Mouse (Mus musculus) ES-E14 (cell line): ENCODE data around the gene Chmp6. TPM values are rescaled to one million over a fixed set of nuclear protein-coding genes. Genes with fewer than 3 reads are reported as not detected.
A peak's percentile ranks its signal among the peaks of the same experiment; 100 is the strongest.

Source experiments
- DNase-seq: peaks from one replicate; pipeline ENCODE4 v3.0.0-alpha.2; 2013; ENCODE audit warnings: low read depth, low spot score
- H3K27ac ChIP-seq: 2 replicates; pipeline ENCODE4 v1.5.1; 2012; ENCODE audit warnings: low read depth, mild to moderate bottlenecking, low read length, moderate library complexity, mixed read lengths; ENCODE audit not compliant: poor library complexity, insufficient read depth, severe bottlenecking
- H3K36me3 ChIP-seq: 2 replicates; pipeline ENCODE4 v1.6.1; 2012; ENCODE audit warnings: mild to moderate bottlenecking, low read length, moderate library complexity, mixed read lengths; ENCODE audit not compliant: control insufficient read depth, poor library complexity, insufficient read depth, severe bottlenecking
- H3K4me1 ChIP-seq, 2 experiments: fragments of 150-350 bp in 1 of 2; sonication (generic) in 1 of 2; 2 replicates each; pipeline ENCODE4 v1.6.1; 2012; ENCODE audit warnings: low read length in 2 of 2, mild to moderate bottlenecking in 1 of 2, mixed read lengths in 1 of 2; ENCODE audit not compliant: control insufficient read depth in 2 of 2, insufficient read depth in 2 of 2, poor library complexity in 1 of 2
- H3K4me3 ChIP-seq, 2 experiments: fragments of 150-350 bp in 1 of 2; sonication (generic) in 1 of 2; 2 replicates each; pipeline ENCODE4 v1.5.1; 2012; ENCODE audit warnings: low read length in 2 of 2, low read depth in 1 of 2, mild to moderate bottlenecking in 1 of 2, mixed read lengths in 1 of 2; ENCODE audit not compliant: insufficient read depth in 1 of 2, poor library complexity in 1 of 2, severe bottlenecking in 1 of 2
- H3K9ac ChIP-seq: 2 replicates; pipeline ENCODE4 v1.6.1; 2012; ENCODE audit warnings: low read depth, mild to moderate bottlenecking, low read length, mixed read lengths; ENCODE audit not compliant: poor library complexity, insufficient read depth, severe bottlenecking
- H3K9me3 ChIP-seq: fragments of 150-350 bp; sonication (generic); 2 replicates; pipeline ENCODE4 v1.6.1; 2012; ENCODE audit warnings: low read depth, mild to moderate bottlenecking, low read length; ENCODE audit not compliant: control insufficient read depth, insufficient read depth
- CHD2 ChIP-seq: IDR thresholded peaks from 2 replicates; pipeline ENCODE4 v1.6.1; 2014; ENCODE audit warnings: mild to moderate bottlenecking, low read depth, low read length, inconsistent platforms
- HCFC1 ChIP-seq: IDR thresholded peaks from 2 replicates; pipeline ENCODE4 v1.6.1; 2012; ENCODE audit warnings: low read length, inconsistent platforms, borderline replicate concordance; ENCODE audit not compliant: insufficient read depth
- MAFK ChIP-seq: IDR thresholded peaks from 2 replicates; pipeline ENCODE4 v1.6.1; 2014; ENCODE audit warnings: mild to moderate bottlenecking, low read depth, low read length, inconsistent platforms; ENCODE audit not compliant: insufficient read depth
- ZC3H11A ChIP-seq: IDR thresholded peaks from 2 replicates; pipeline ENCODE4 v1.6.1; 2012; ENCODE audit warnings: low read depth, mild to moderate bottlenecking, inconsistent platforms, low read length, borderline replicate concordance
- ZNF384 ChIP-seq: IDR thresholded peaks from 2 replicates; pipeline ENCODE4 v1.6.1; 2012; ENCODE audit warnings: low read depth, low read length, inconsistent platforms
- in situ Hi-C, 2 experiments: fragments of 600-800 bp; cut with MboI; formaldehyde crosslinking; loops; one replicate each; pipeline ENCODE4 v1.15.1; 2025; ENCODE audit warnings: low sequenced_read_pairs in 2 of 2, inconsistent platforms in 1 of 2; ENCODE audit not compliant: unreplicated experiment in 2 of 2
- total RNA-seq: library from RNA; depleted of rRNA; stranded (reverse); fragments of 300-350 nt; gene quantifications from 2 replicates; pipeline ENCODE4 v1.2.3, GENCODE M21; 2012

Gene Chmp6
- total RNA-seq, 1 experiment, result 48.1 TPM

GRCm38 (mm10) chr11:119904621-119905286, 8.5 kb upstream of the Chmp6 start:
- Histone ChIP-seq H3K9ac (no peak overlapping the region), H3K4me3 (no peak overlapping the region), H3K4me1 (peaks cover 0 to 6% of the 10 kb centered on the region in 2 experiments; a peak in 1 of 4 replicates), H3K36me3 (no peaks in the 10 kb centered on the region), H3K27ac (no peak overlapping the region), H3K9me3 (no peaks in the 10 kb centered on the region)
- in situ Hi-C loops, result loop anchor here (5.0 to 25.0 kb wide), 2 partner anchors 392 to 402 kb away; no protein-coding TSS in a partner anchor
- TF ChIP-seq HCFC1 (peak; percentile 22; the same call in 1 of the 2 replicates), ZC3H11A (peak; percentile 97), MAFK (no peak)
- DNase-seq, result peak; percentile 74

GRCm38 (mm10) chr11:119905794-119906193, 7.4 kb upstream of the Chmp6 start:
- DNase-seq, result no peak

GRCm38 (mm10) chr11:119907006-119907650, 6.1 kb upstream of the Chmp6 start:
- in situ Hi-C loops, result loop anchor here (5.0 to 25.0 kb wide), 2 partner anchors 395 to 405 kb away; no protein-coding TSS in a partner anchor
- H3K9ac ChIP-seq, result no peak overlapping the region
- no peaks in the 10 kb centered on the region for H3K36me3 ChIP-seq
- no peak for DNase-seq
- peaks cover 0 to 10% of the 10 kb centered on the region in 2 experiments; a peak in 1 of 4 replicates for H3K4me1 ChIP-seq
- no peak overlapping the region for H3K27ac ChIP-seq
- no peaks in the 10 kb centered on the region for H3K9me3 ChIP-seq
- TF ChIP-seq MAFK (no peak), CHD2 (no peak), HCFC1 (no peak), ZNF384 (no peak), ZC3H11A (no peak)
- no peak overlapping the region for H3K4me3 ChIP-seq

More at GRCm38 (mm10) chr11:119905794-119906193, 7.4 kb upstream of the Chmp6 start:
- H3K4me1 ChIP-seq, result peaks cover 0 to 10% of the 10 kb centered on the region in 2 experiments; a peak in 1 of 4 replicates
- no peaks in the 10 kb centered on the region for H3K9me3 ChIP-seq
- no peak overlapping the region for H3K27ac ChIP-seq
- no peak overlapping the region for H3K4me3 ChIP-seq
- no peaks in the 10 kb centered on the region for H3K36me3 ChIP-seq
- in situ Hi-C loops, result loop anchor here (5.0 to 25.0 kb wide), 2 partner anchors 393 to 403 kb away; no protein-coding TSS in a partner anchor
- TF ChIP-seq ZC3H11A (no peak), CHD2 (no peak), MAFK (no peak), HCFC1 (no peak)
- H3K9ac ChIP-seq, result no peak overlapping the region

GRCm38 (mm10) chr11:119907711-119908110, 5.5 kb upstream of the Chmp6 start:
- Histone ChIP-seq H3K4me1 (peaks cover 0 to 12% of the 10 kb centered on the region in 2 experiments; a peak in 1 of 4 replicates), H3K27ac (no peak overlapping the region), H3K9me3 (no peaks in the 10 kb centered on the region), H3K4me3 (no peak overlapping the region), H3K36me3 (no peaks in the 10 kb centered on the region), H3K9ac (no peak overlapping the region)
- no peak for DNase-seq
- in situ Hi-C loops, result loop anchor here (5.0 to 25.0 kb wide), 2 partner anchors 395 to 405 kb away; no protein-coding TSS in a partner anchor
- TF ChIP-seq MAFK (no peak), HCFC1 (no peak), ZNF384 (no peak), CHD2 (no peak), ZC3H11A (no peak)
